Mouse (Mus musculus) E14TG2a.4 (cell line): Measurements from ENCODE around the gene Rapgef5.

ENCODE experiments used
- CTCF ChIP-seq: conservative IDR thresholded peaks from 2 replicates; pipeline ENCODE4 v1.5.1; 2014; ENCODE audit warnings: low read length
- NANOG ChIP-seq: IDR thresholded peaks from 2 replicates; pipeline ENCODE4 v1.6.1; 2014; ENCODE audit warnings: borderline replicate concordance, low read length, mixed read lengths

- TF ChIP-seq CTCF (no peak), NANOG (no peak)
These were observed 106.7 kb downstream of the Rapgef5 start for GRCm38 (mm10) chr12:117622972-117623371.
